Mouse (Mus musculus) stomach, embryonic 15.5 days (tissue): ENCODE measurements around the gene Polr3h. TPM values are rescaled to one million over a fixed set of nuclear protein-coding genes. Genes with fewer than 3 reads are reported as not detected.

Experiments used
- ATAC-seq: fragments of 200-750 bp; cut with Nextera tagmentation; 2 replicates; pipeline ENCODE4 v1.8.0; 2017; ENCODE audit warnings: low read depth, moderate number of reproducible peaks, moderate TSS enrichment; ENCODE audit not compliant: insufficient read depth, low FRiP score
- H3K27ac ChIP-seq: fragments of 300-500 bp; sonication (generic); 2 replicates; pipeline ENCODE4 v1.5.1; 2015; ENCODE audit warnings: mild to moderate bottlenecking, inconsistent platforms
- H3K27me3 ChIP-seq: fragments of 300-500 bp; sonication (generic); replicated peaks from 2 replicates; pipeline ENCODE4 v1.6.1; 2015; ENCODE audit warnings: inconsistent platforms
- H3K36me3 ChIP-seq: fragments of 300-500 bp; sonication (generic); 2 replicates; pipeline ENCODE4 v1.6.1; 2015; ENCODE audit warnings: inconsistent platforms
- H3K4me1 ChIP-seq: fragments of 300-500 bp; sonication (generic); 2 replicates; pipeline ENCODE4 v1.6.1; 2015; ENCODE audit warnings: inconsistent platforms
- H3K4me2 ChIP-seq: fragments of 300-500 bp; sonication (generic); 2 replicates; pipeline ENCODE4 v1.6.1; 2015; ENCODE audit warnings: mild to moderate bottlenecking, inconsistent platforms
- H3K4me3 ChIP-seq: fragments of 300-500 bp; sonication (generic); replicated peaks from 2 replicates; pipeline ENCODE4 v1.5.1; 2015; ENCODE audit warnings: inconsistent platforms
- H3K9ac ChIP-seq: fragments of 300-500 bp; sonication (generic); 2 replicates; pipeline ENCODE4 v1.6.1; 2015; ENCODE audit warnings: inconsistent platforms
- H3K9me3 ChIP-seq: fragments of 300-500 bp; sonication (generic); 2 replicates; pipeline ENCODE4 v1.6.1; 2016; ENCODE audit warnings: inconsistent platforms
- WGBS: fragments of 180-500 bp; shearing (Covaris S2); methylation state at CpG from one replicate; pipeline ENCODE4 v1.1.7; 2015; 5-methylcytosine and 5-hydroxymethylcytosine counted together
- polyA plus RNA-seq: library from polyadenylated mRNA; unstranded; fragments of >200 nt; fragmentation: Nextera tagmentation; extraction: Ambion mirVana; gene quantifications from 2 replicates; pipeline ENCODE4 v1.2.1, GENCODE M21; 2015

The Polr3h gene
- polyA plus RNA-seq, 1 experiment from 2014 or later: 58.1 TPM

DNA sequence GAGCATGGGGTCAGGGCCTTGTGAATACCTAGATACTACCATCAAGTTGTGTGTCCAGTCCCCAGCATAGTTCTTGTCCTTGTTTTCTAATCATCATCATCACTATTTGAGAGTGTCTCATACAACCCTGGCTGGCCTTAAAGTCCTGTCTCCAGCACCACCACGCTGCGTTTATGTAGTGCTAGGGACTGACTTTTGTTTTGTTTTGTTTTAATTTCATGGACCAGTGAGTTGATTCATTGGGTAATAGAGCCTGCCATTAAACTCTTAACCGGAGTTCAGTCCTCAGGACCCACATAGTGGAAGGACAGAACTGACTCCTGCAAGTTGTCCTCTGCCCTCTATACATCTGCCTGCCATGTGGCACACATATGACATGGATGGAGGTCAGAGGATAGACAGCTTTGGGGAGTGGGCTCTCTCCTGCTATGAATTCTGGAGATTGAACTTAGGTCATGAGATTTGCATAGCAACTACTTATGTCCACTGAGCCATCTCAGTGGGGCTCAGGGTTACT is 40.6 kb downstream of the Polr3h start:
- no peak overlapping the region for H3K27ac ChIP-seq
- ATAC-seq: no peak

DNA sequence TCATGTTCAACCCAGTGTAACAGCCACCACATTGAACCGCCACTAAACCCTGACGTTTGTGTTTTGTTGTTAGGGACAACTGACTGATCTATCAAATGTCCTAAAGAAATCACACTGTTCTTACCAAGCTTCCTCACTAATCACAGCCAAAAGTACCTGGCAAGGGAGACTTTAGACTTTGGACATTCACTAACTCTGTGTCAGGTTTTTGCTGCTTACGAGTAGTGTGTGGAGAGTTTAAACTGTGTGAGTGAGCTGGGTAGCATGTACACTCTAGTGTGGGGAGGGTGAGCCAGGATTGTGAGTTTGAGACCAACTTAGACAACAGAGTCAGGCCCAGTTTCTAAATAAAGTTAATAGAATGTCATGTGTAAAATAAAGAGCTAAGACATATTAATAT is 43.7 kb downstream of the Polr3h start:
- Histone ChIP-seq H3K27me3 (no peaks in the 10 kb centered on the region), H3K4me1 (no peaks in the 10 kb centered on the region), H3K9me3 (no peaks in the 10 kb centered on the region), H3K4me2 (no peak overlapping the region), H3K4me3 (no peak overlapping the region), H3K9ac (no peak overlapping the region), H3K27ac (no peak overlapping the region), H3K36me3 (peaks cover 4% of the 10 kb centered on the region; the same call in 1 of the 2 replicates)
- no peak for ATAC-seq
- 90% methylated on average over 3 of the region's 3 CpGs for WGBS

More for the DNA sequence above, 40.6 kb downstream of the Polr3h start:
- no peak overlapping the region for H3K9ac ChIP-seq
- no peaks in the 10 kb centered on the region for H3K27me3 ChIP-seq
- no peak overlapping the region for H3K4me2 ChIP-seq
- H3K4me1 ChIP-seq: no peaks in the 10 kb centered on the region
- H3K36me3 ChIP-seq: peaks cover 19% of the 10 kb centered on the region; the same call in 1 of the 2 replicates
- H3K4me3 ChIP-seq: no peak overlapping the region
- no peaks in the 10 kb centered on the region for H3K9me3 ChIP-seq
- 88% methylated on average over 3 of the region's 3 CpGs for whole genome bisulfite sequencing

DNA sequence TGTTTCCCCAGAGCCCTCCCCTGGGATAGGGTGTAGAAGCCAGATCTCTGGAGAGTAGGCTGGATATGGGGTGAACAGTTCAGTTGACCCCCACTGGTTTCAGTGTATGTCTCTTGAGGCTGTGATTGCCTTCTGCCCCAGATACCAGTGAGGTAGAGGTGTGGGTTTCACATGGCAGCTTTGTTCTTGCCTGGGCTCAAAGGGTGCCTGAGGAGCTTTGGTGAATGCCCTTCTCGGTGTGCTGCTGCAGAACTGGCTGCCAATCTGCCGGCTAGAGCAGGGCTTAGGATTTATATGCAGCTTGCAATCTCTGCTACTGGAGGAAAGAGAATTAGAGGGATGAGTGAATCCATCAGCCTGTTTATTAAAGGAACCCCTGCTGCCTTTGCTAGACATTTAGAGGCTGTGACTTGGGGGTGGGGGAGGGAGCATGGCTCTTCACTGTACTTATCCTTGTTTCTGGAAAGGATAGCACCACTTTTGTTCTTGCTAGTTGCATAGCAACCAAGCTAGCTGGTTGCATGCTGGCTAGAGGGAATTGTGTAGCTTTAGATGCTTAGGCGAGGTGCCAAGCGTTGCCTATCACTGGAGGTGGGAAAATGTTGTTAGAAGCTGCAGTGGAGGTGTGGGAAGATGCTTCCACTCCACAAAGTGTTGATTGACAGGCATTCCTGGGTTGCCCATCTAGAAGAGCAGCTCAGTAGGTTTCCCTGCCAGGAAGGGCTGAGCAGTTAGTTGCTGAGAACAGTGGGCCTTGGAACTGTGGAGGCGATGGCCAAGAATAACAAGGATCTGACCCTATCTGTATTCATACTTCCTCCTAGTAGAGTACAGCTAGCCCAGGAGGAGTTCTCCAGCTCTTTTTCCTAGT is 46.3 kb downstream of the Polr3h start:
- WGBS: 76% methylated on average over 5 of the region's 5 CpGs
- H3K4me3 ChIP-seq: no peak overlapping the region
- H3K4me2 ChIP-seq: no peak overlapping the region
- ATAC-seq: no peak
- no peak overlapping the region for H3K9ac ChIP-seq
- H3K27ac ChIP-seq: no peak overlapping the region
- H3K36me3 ChIP-seq: no peaks in the 10 kb centered on the region
- no peaks in the 10 kb centered on the region for H3K9me3 ChIP-seq
- no peaks in the 10 kb centered on the region for H3K27me3 ChIP-seq
- peaks cover under 1% of the 10 kb centered on the region; the same call in 1 of the 2 replicates for H3K4me1 ChIP-seq

DNA sequence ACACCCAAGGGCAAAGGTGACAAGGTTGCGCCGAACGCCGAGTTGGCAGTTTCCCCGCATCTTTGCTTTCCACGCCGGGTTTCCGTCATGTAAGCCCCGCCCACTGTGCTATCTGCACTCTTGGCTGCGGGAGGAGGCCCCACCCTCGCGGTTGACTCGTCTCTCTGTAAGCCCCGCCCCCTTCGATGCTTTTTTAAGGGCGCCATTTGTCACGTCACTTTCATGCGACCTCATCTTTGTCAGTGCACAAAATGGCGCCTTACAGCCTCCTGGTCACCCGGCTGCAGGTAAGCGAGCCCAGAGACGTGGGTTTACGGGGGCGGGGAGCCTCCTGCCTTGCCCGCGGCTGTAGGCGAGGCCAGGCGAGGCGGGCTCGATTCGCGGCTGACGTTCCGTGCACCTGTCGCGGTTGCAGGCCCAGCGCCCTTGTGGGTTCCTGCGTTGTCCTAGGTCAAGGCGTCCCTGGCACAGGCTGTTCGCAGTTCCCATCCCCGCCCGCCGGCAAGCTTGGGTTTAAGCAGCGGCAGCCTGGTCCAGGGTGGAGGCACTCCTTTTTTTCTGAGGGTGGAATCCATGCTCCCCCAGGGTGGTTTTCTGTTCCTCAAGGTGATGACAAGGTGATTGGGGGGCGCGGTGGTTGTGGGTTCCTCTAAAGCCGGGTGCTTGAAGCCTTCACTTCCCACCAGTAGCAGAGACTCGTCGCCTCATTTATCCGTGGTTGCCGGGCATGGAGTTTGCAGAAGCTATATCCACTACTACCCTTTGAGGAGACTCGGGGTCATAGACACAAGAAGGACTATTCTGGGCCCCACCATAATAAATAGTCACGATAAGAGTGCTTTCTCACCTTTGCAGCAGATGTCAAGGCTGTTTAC is 53.5 kb downstream of the Polr3h start, which contains the start of gene Aco2:
Gene Aco2, plus strand, starts transcription at position 48 of the 875 bp plus-strand sequence.
- Histone ChIP-seq H3K4me1 (peaks cover 11% of the 10 kb centered on the region), H3K4me3 (peak within 1 kb of the TSS; percentile 99)
- peak; percentile 83 for ATAC-seq

DNA sequence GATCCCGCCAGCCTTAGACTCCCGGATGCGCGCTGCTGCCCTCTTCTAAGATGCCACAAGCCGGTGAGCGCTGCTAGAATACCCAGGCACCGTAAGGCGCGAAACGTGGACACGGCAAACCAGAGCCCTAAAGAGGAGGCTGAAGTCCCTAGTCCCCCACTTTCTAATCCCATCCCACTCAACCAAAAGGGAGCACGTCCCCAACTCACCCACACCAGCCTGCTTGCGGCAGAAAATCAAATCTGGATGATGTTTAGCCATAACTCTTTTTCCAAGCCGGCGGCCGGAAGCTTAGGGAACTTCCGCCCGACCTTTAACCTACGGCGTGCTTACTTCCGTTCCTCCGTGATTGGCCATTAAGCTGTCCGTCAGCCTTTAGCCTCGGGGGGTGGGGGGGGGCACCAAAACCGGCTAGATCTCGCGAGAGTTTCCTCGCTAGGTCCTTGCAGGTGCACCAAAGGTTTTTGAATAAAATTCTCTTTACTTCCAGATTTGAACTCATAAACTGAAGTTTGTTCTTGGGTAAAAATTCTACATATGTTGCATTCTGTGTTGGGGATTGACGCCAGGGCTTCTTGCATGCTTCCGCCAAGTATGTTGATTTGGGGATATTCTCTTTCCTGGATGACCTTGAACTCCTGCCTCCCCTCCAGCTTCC is 54.3 kb downstream of the Polr3h start, which contains the start of gene Phf5a:
Gene Phf5a, minus strand, starts transcription at position 308 of the 658 bp plus-strand sequence.
- Histone ChIP-seq H3K4me2 (peak within 1 kb of the TSS; percentile 84), H3K27ac (peak within 1 kb of the TSS; percentile 100), H3K9me3 (no peaks in the 10 kb centered on the region), H3K27me3 (no peaks in the 10 kb centered on the region), H3K4me1 (peaks cover 11% of the 10 kb centered on the region), H3K36me3 (peaks cover 36% of the 10 kb centered on the region), H3K4me3 (peak within 1 kb of the TSS; percentile 99), H3K9ac (peak within 1 kb of the TSS; percentile 92)
- peak; percentile 90 for ATAC-seq
- under 1% methylated on average over 30 of the region's 30 CpGs for WGBS

More for the DNA sequence above, 53.5 kb downstream of the Polr3h start, which contains the start of gene Aco2:
- WGBS: under 1% methylated on average over 53 of the region's 53 CpGs
- Histone ChIP-seq H3K27ac (peak within 1 kb of the TSS; percentile 100), H3K4me2 (peak within 1 kb of the TSS; percentile 84), H3K27me3 (no peaks in the 10 kb centered on the region), H3K36me3 (peaks cover 29% of the 10 kb centered on the region), H3K9me3 (no peaks in the 10 kb centered on the region), H3K9ac (peak within 1 kb of the TSS; percentile 92)

DNA sequence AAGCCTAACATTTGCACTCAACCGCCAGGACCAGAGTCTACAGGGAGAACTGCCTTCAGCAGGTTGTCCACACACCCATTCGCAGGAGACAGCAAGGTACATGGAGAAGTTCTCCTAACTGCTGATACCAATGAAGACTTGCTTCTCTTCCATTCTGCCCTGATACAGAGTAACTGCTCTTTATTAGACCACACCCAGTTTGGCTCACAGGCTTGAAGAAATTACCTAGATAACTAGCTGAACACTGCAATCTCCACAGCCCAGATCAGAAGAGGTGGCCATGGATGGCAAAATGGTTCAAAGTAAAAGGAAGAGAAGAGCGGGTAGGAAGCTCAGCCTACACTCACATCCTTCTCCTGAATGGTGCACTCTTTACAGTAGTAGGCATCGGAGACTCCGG is 56.1 kb downstream of the Polr3h start:
- Histone ChIP-seq H3K9me3 (no peaks in the 10 kb centered on the region), H3K27me3 (no peaks in the 10 kb centered on the region), H3K4me1 (peaks cover 11% of the 10 kb centered on the region), H3K36me3 (peaks cover 53% of the 10 kb centered on the region), H3K4me2 (no peak overlapping the region), H3K4me3 (no peak overlapping the region), H3K9ac (no peak overlapping the region), H3K27ac (no peak overlapping the region)
- ATAC-seq: no peak
- WGBS: 97% methylated on average over 5 of the region's 5 CpGs

DNA sequence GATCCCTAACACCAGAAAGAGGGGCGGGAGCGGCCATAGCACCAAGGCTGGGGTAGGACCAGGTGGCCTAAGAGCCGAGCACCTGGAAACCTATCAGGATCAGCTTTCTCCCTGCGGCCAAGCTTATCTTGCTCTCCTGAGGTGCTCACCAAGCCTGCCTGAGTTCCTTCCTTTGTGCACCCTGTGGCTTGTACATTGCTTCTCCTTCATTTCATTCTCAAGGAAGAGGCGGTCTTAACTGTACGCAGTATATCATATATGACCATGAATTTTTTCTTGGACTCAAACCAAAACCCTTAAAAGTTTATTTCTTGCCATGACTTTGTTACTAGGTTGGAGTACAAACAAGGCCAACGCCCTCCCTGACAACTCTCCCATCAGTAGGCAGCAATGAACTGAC is 61.8 kb downstream of the Polr3h start:
- ATAC-seq: no peak
- H3K36me3 ChIP-seq: peaks cover 50% of the 10 kb centered on the region
- 83% methylated on average over 7 of the region's 7 CpGs for WGBS

DNA sequence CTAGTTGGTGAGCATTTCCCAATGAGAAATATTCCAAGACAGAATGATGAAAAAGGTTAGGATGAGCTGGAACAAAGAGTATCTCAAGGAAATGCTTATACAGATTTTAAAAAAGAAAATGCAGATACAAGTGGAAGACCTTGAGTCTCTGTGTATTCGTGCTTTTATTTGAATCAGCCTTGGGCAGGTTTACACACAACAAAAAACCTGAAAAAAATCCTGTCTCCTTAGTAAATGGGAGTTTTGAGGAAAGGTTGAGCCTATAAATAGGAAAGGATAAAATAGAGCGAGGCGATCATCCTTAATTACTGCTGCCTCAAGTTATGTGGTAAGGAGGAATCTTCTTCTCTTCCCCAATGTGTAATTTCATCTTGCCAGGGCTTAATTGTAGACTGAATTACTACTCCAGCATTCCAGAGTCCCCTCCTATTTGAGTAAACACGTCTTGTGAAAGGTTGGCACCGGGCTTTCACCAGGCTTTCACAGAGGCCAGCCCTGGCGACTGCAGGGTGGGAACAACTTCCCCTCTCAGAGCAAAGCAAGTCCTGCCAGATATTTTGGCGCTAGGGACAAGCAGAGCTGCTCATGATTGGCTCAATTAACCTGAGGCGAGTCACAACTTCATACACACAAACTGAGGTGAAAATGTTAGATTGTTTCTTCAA is 65.4 kb downstream of the Polr3h start:
- Histone ChIP-seq H3K4me3 (no peak overlapping the region), H3K4me1 (peaks cover 2% of the 10 kb centered on the region; the same call in 1 of the 2 replicates), H3K27me3 (no peaks in the 10 kb centered on the region), H3K27ac (peak overlapping the region; percentile 98), H3K9me3 (no peaks in the 10 kb centered on the region), H3K36me3 (peaks cover 16% of the 10 kb centered on the region; the same call in 1 of the 2 replicates), H3K9ac (no peak overlapping the region), H3K4me2 (peak overlapping the region; percentile 92)
- ATAC-seq: no peak
- 34% methylated on average over 8 of the region's 8 CpGs for WGBS

More for the DNA sequence above, 61.8 kb downstream of the Polr3h start:
- Histone ChIP-seq H3K4me1 (no peaks in the 10 kb centered on the region), H3K9me3 (no peaks in the 10 kb centered on the region), H3K27ac (no peak overlapping the region), H3K27me3 (no peaks in the 10 kb centered on the region), H3K9ac (no peak overlapping the region), H3K4me3 (no peak overlapping the region), H3K4me2 (no peak overlapping the region)

DNA sequence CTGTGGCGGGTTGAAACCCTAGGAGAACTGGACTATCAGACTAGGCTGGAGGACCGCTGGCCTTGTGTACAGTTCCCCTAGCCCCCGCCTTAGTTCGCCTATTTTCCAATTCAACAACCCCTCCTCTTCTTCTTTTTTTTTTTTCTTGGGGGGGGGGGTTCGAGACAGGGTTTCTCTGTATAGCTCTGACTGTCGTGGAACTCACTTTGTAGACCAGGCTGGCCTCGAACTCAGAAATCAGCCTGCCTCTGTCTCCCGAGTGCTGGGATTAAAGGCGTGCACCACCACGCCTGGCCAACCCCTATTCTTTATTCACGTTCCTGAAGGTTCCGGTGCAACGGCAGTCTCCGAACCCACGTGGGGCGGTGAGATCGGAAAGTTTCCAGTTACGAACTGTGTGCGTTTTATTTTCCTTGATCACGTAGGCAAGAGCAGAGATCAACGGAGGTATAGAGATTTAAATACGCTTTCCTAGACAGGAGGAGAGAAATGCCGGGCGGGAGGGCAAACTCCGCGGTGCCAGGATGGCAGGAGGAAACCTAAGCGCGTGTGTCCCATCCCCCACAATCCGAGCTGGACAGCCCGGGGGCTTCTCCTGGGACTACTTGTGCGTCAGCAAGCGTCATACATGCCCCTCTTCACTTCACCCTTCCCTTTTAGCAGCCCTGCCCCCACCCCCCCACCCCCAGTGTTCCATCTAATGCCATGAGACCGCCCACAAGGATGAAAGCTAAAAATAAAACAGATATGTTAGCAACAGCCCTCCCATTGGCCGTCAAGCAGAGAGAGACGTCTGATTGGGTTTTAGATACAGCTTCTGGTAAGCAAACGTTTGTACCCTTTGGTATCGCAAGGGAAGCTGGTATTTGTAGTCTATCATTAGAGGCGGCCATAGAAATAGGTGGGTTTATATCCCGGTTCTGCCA is 66.4 kb downstream of the Polr3h start:
- Histone ChIP-seq H3K36me3 (peaks cover 8% of the 10 kb centered on the region; the same call in 1 of the 2 replicates), H3K4me1 (peaks cover 2% of the 10 kb centered on the region; the same call in 1 of the 2 replicates), H3K27ac (peak overlapping the region; percentile 98), H3K9ac (peak overlapping the region; percentile 97), H3K4me2 (peak overlapping the region; percentile 92), H3K4me3 (peak overlapping the region; percentile 93), H3K27me3 (no peaks in the 10 kb centered on the region), H3K9me3 (no peaks in the 10 kb centered on the region)
- ATAC-seq: peak; percentile 82
- 0% methylated on average over 39 of the region's 39 CpGs for WGBS
